Comparison of ENCODE assay signal across 30 mouse cellular contexts in the genomic region with DNA sequence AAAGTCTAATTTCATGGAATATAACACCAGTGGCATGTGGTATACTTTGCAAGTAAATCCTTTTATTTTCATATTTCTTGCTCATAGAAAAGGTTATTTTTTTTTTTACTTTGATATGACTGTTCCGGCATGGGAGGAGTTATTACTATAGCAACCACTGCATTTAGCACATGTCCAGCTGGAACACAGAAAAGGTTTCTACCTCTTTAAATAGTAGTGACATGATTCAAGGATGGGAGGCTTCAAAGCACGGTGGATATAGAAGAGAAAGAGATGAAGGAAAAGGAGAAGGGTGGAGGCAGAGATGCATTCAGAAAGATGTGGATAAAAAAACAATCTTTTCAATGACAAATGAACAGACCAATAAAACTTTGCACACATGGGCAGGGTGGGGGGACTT. TPM values are rescaled to one million over a fixed set of nuclear protein-coding genes. Genes with fewer than 3 reads are reported as not detected.
DNase-seq lines count a peak whose midpoint lies in the region; ATAC-seq and TF ChIP-seq lines count a peak whose summit lies in the region.
"Had no signal": no experiment of that assay in that cellular context is flagged by ENCODE, and none has a peak within 500 bp of the region (broad histone marks: within the 10 kb centered on the region; RNA-seq: fewer than 3 reads in every experiment).

No protein-coding gene starts in this region.

- no peak for TF ChIP-seq CTCF in olfactory bulb, adult 2 months (IDR thresholded peaks at IDR 0.05; ENCODE audit: insufficient read depth, low read depth, low read length)

- peak; percentile 66 for ATAC-seq in frontal cortex, adult (ENCODE audit: low TSS enrichment)
- ATAC-seq: forebrain, embryonic 14.5 days; forebrain, postnatal 0 days; hindbrain, postnatal 0 days; Patski had no signal

- peak overlapping the region; percentile 84; the same call in 1 of the 2 replicates for H3K27ac ChIP-seq in olfactory bulb, adult 2 months (ENCODE audit: insufficient read depth, low read depth, low read length)
- H3K27ac ChIP-seq: embryonic facial prominence, embryonic 12.5 days; embryonic facial prominence, embryonic 15.5 days; heart, adult 2 months; heart, embryonic 10.5 days; heart, embryonic 13.5 days; hindbrain, embryonic 14.5 days; hindbrain, postnatal 0 days had no signal

- WGBS in olfactory bulb, adult 2 months = 32% methylated on average over 2 of the region's 2 CpGs

- no peak for DNase-seq in frontal cortex, postnatal 10 days (ENCODE audit: low spot score in 2 of 2)
- DNase-seq in left cerebral cortex, postnatal 14 days (ENCODE audit: low spot score in 2 of 2) = peak; percentile 26 to 48
- no peak for DNase-seq in left cerebral cortex, adult 8-10 months (ENCODE audit: low spot score in 2 of 2)
- DNase-seq in 3T3-L1 (ENCODE audit: low read depth, low spot score) = peak; percentile 46
- DNase-seq in lung, postnatal 36 days = no peak
- no peak for DNase-seq in kidney, adult 11 months
- DNase-seq: adrenal gland, postnatal 10 days; B cell, adult 2 months; cerebellum, adult 18-20 months; cerebellum, adult 9-10 months; cerebellum, postnatal 14 days; forebrain, postnatal 0 days; gastrocnemius, postnatal 10 days; gastrocnemius, postnatal 36 days; heart, adult 2 months; heart, postnatal 14 days; heart, postnatal 4 days had no signal

- intact Hi-C loops in left cerebral cortex, postnatal 14 days (cut with DNase I) = loop anchor here (10.0 kb wide), 1 partner anchor 136 kb away; no protein-coding TSS in a partner anchor

- no peak for TF ChIP-seq POLR2A in olfactory bulb, adult 2 months (IDR thresholded peaks at IDR 0.05; ENCODE audit: insufficient read depth, low read depth, low read length)

- H3K4me1 ChIP-seq in olfactory bulb, adult 2 months (ENCODE audit: control insufficient read depth, insufficient read depth, low read length) = peaks cover 3% of the 10 kb centered on the region
- H3K4me1 ChIP-seq: embryonic facial prominence, embryonic 12.5 days; embryonic facial prominence, embryonic 15.5 days; heart, embryonic 10.5 days; heart, embryonic 13.5 days had no signal

- H3K4me3 ChIP-seq in olfactory bulb, adult 2 months (ENCODE audit: insufficient read depth, low read depth, low read length) = no peak overlapping the region
- H3K4me3 ChIP-seq: embryonic facial prominence, embryonic 12.5 days; embryonic facial prominence, embryonic 15.5 days; heart, adult 2 months; heart, embryonic 10.5 days; heart, embryonic 13.5 days had no signal

RNA-seq across cellular contexts. Expression of a gene that starts 38.0 kb away (rescaled TPM):
- under 1 TPM; 0.57 to 0.72 TPM for total RNA-seq in left cerebral cortex, postnatal 14 days (2021)
- total RNA-seq in left cerebral cortex, adult 8-10 months (2022) = under 1 TPM in 3 of 4 experiments, not detected in 1; 0.18 to 0.42 (median 0.21) TPM
- polyA plus RNA-seq in olfactory bulb, adult 2 months (2012; ENCODE audit: insufficient read depth, insufficient read length, low replicate concordance, missing spikeins) = not detected in 2 replicates
- total RNA-seq: CH12.LX; forebrain, postnatal 0 days; G1E; granulocyte monocyte progenitor cell, adult 5-6 weeks had no signal
- polyA plus RNA-seq: forebrain, embryonic 14.5 days; G1E; heart, embryonic 10.5 days had no signal

Comparison
In these comparisons a context has a peak if more than half of its experiments do, and no peak if none do; other contexts are left out.
1. DNase-seq: peak in left cerebral cortex, postnatal 14 days (2 of 2) and 3T3-L1 (single experiment); none in frontal cortex, postnatal 10 days (0 of 2), left cerebral cortex, adult 8-10 months (0 of 2), lung, postnatal 36 days (single experiment) and kidney, adult 11 months (single experiment).